Mouse (Mus musculus) CH12.LX (cell line): ENCODE measurements around the gene Gm9913.

Experiments used
- CHD2 ChIP-seq: IDR thresholded peaks from 2 replicates; pipeline ENCODE4 v1.6.1; 2011; ENCODE audit warnings: low read length, improper control_type of control experiment
- CTCF ChIP-seq, 2 experiments: IDR thresholded peaks in 1 of 2; conservative IDR thresholded peaks in 1 of 2; 2 replicates each; pipeline ENCODE4 v1.5.1; 2011 to 2012; ENCODE audit warnings: low read depth in 2 of 2, low read length in 2 of 2, improper control_type of control experiment in 1 of 2, inconsistent platforms in 1 of 2, mild to moderate bottlenecking in 1 of 2, moderate library complexity in 1 of 2
- ETS1 ChIP-seq: conservative IDR thresholded peaks from 2 replicates; pipeline ENCODE4 v1.6.1; 2012; ENCODE audit warnings: low read depth, mild to moderate bottlenecking, inconsistent platforms, low read length, improper control_type of control experiment, moderate library complexity
- JUN ChIP-seq: IDR thresholded peaks from 2 replicates; pipeline ENCODE4 v1.6.1; 2011; ENCODE audit warnings: low read depth, mild to moderate bottlenecking, low read length, improper control_type of control experiment, moderate library complexity; ENCODE audit not compliant: insufficient read depth
- MAFK ChIP-seq: IDR thresholded peaks from 2 replicates; pipeline ENCODE4 v1.6.1; 2011; ENCODE audit warnings: low read length, improper control_type of control experiment; ENCODE audit not compliant: insufficient replicate concordance
- MAX ChIP-seq: IDR thresholded peaks from 2 replicates; pipeline ENCODE4 v1.6.1; 2011; ENCODE audit warnings: low read length, improper control_type of control experiment
- NELFE ChIP-seq: IDR thresholded peaks from 2 replicates; pipeline ENCODE4 v1.6.1; 2011; ENCODE audit warnings: low read depth, low read length, improper control_type of control experiment
- PAX5 ChIP-seq: IDR thresholded peaks from 2 replicates; pipeline ENCODE4 v1.6.1; 2012; ENCODE audit warnings: low read length, inconsistent platforms, mixed read lengths
- POLR2A ChIP-seq: IDR thresholded peaks from 2 replicates; pipeline ENCODE4 v1.6.1; 2011; ENCODE audit warnings: low read depth, mild to moderate bottlenecking, improper control_type of control experiment, low read length
- SMC3 ChIP-seq: IDR thresholded peaks from 2 replicates; pipeline ENCODE4 v1.6.1; 2011; ENCODE audit warnings: low read depth, low read length, improper control_type of control experiment
- UBTF ChIP-seq: IDR thresholded peaks from 2 replicates; pipeline ENCODE4 v1.6.1; 2012; ENCODE audit warnings: low read depth, mild to moderate bottlenecking, inconsistent platforms, low read length, improper control_type of control experiment, moderate library complexity
- USF1 ChIP-seq: IDR thresholded peaks from 2 replicates; pipeline ENCODE4 v1.6.1; 2014; ENCODE audit warnings: low read depth, mild to moderate bottlenecking, inconsistent platforms, low read length, improper control_type of control experiment

- TF ChIP-seq SMC3 (no peak), MAX (no peak), USF1 (no peak), POLR2A (no peak), MAFK (no peak), CHD2 (no peak), CTCF (conservative IDR thresholded peaks at IDR 0.05 in 1 of 2, IDR thresholded peaks at IDR 0.05 in 1 of 2; ENCODE audit: low read depth in 2 of 2, low read length in 2 of 2) (no peak), ETS1 (no peak), UBTF (no peak), NELFE (no peak), PAX5 (no peak), JUN (no peak)
These were observed 10.6 kb downstream of the Gm9913 start for GRCm38 (mm10) chr2:125515291-125516057.
